Mouse (Mus musculus) testis, adult 2 months (tissue): ENCODE results near the gene Sik1.

Source experiments
- CTCF ChIP-seq: fragments of 200-500 bp; IDR thresholded peaks from 2 replicates; pipeline ENCODE4 v1.5.1; 2012; ENCODE audit warnings: low read depth, mild to moderate bottlenecking, inconsistent platforms, low read length, moderate library complexity; ENCODE audit not compliant: control insufficient read depth, insufficient read depth, insufficient replicate concordance
- POLR2A ChIP-seq: fragments of 200-500 bp; IDR thresholded peaks from 2 replicates; pipeline ENCODE4 v1.6.1; 2012; ENCODE audit warnings: low read depth, mild to moderate bottlenecking, inconsistent platforms, low read length, moderate library complexity; ENCODE audit not compliant: control insufficient read depth

- TF ChIP-seq CTCF (no peak), POLR2A (no peak)
These were observed 35.3 kb downstream of the Sik1 start for GRCm38 (mm10) chr17:31820099-31820846.
